Mouse (Mus musculus) kidney, adult 18-20 months (tissue): ENCODE results near the gene Polr3b.

ENCODE experiments used
- DNase-seq: peaks from one replicate; pipeline ENCODE4 v3.0.0; 2021

Gene Polr3b

GRCm38 (mm10) chr10:84611664-84612063 lies 10.4 kb upstream of the Polr3b start:
- no peak for DNase-seq

- no peak for DNase-seq
These were observed 9.8 kb upstream of the Polr3b start for GRCm38 (mm10) chr10:84612281-84612680.

DNA sequence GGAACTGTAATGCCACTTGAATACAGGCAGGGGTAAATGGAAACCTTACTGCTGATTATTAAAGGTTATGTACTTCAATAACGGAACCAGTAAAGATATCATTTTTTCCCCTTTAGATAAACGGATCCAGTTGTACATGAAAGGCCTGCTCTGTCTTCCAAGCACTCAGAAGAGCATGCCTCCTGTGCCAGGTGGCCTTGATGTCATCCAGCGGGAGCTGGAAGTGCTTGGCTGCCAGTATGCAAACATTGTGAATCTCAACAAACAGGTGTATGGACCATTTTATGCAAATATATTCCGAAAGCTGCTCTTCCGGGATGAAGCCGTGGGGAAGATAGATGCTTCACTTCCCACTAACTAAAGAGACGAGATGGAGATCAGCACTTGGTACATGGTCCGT lies 8.7 kb upstream of the Polr3b start:
- no peak for DNase-seq

DNA sequence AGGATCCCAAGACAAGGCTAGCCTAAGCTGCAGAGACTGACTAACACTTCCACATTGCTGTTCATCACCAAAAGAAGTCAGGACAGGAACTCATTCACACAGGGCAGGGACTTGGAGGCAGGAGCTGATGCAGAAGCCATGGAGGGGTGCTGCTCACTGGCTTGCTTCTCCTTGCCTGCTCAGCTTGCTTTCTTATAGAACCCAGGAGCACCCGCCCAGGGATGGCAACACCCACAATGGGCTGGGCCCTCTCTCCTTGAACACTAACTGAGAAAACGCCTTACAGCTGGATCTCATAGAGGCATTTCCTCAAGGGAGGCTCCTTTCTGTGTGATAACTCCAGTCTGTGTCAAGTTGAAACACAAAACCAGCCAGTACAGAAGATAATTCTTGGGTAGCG lies 7.0 kb upstream of the Polr3b start:
- no peak for DNase-seq

- no peak for DNase-seq
These were observed 9.1 kb downstream of the Polr3b start for GRCm38 (mm10) chr10:84631182-84631581.

- DNase-seq: no peak
These were observed 9.9 kb downstream of the Polr3b start for GRCm38 (mm10) chr10:84632005-84632404.

- DNase-seq: no peak
These were observed 14.6 kb downstream of the Polr3b start for GRCm38 (mm10) chr10:84636656-84637055.

DNA sequence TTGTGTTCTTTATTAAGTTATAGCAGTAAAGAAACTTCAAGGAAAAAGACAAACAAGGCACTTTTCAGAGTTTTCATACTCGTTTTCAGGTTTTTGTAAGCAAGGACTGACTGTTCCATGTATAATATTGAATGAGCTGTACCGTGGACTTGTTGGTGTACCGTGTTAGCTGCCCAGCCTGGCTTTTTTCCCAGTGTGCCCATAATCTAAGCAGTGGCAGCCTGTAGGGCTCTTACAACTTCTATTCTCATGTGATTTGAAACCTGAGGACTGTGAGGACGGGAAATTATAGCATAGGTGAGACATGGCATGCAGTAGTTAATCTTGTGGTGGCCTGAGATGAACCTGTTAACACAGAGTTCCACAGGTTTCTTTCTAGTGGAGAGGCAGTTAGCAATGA lies 16.3 kb downstream of the Polr3b start:
- no peak for DNase-seq

DNA sequence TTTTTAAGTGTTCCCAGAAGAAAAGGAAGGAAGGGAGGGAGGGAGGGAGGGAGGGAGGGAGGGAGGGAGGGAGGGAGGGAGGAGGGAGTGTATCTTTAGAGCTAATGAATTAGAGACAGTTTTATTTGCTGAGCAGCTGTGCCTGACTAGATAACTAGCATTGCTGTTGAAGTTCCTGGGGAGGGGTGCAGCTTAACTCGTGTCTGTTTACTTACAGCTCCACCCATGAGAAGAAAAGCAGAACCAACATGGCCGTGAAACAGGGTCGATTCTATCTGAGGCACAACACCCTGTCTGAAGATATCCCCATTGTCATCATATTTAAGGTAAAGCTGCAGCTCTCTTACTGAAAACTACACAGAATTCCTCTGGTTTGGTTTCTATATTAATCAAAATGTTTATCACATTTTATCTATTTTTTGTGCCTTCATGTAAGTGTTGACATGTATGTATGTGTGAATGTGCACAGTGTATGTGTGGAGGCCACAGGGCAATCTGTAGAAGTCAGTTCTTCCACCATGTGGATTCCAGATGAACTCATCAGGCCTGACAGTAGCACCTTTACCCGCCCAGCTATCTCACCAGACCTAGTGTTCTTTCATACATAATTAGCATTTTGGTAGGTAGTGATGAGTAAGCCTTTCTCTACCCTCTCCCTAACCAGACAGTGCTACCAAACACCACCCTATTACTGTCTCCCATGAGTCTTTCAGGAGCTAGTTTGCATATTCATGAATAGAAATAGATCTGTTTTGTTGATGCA lies 17.6 kb downstream of the Polr3b start:
- no peak for DNase-seq

DNA sequence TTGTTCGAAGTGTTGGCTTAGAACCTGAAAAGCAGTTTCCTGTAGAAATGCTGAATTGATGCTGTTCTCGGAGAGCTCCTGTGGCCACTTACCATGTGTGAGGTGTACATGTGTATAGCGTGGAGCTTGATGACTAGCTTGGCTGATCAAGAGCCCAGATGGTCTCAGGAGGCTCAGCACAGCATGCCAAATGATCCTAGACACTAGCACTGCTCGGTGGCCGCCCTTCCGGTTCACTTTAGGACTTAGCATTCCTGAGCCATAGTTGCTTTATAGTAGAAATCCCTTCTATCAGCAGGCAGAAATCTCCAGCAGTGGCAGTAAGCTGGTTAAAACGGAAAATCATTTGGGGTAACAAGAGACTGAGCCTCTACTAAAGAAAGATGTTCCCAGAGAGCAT lies 18.8 kb downstream of the Polr3b start:
- no peak for DNase-seq

DNA sequence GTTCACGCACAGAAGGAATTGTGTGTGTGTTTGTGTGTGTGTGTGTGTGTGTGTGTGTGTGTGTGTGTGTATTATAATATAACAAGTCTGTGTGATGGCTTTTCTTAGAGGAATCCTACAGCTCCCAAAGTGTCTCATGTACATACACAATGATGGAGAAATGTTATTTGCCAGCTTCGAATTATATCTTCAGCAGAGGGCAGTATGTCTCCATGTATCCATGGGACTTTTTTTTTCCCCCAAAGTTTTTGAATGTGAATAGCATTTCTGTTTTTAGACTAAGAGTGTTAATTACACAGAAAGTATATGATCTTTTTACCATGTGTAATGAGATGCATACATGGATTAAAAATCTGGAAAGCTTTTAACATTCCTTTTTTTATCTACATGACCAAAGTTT lies 19.5 kb downstream of the Polr3b start:
- no peak for DNase-seq

GRCm38 (mm10) chr10:84645940-84646339 lies 23.8 kb downstream of the Polr3b start:
- DNase-seq: no peak

DNA sequence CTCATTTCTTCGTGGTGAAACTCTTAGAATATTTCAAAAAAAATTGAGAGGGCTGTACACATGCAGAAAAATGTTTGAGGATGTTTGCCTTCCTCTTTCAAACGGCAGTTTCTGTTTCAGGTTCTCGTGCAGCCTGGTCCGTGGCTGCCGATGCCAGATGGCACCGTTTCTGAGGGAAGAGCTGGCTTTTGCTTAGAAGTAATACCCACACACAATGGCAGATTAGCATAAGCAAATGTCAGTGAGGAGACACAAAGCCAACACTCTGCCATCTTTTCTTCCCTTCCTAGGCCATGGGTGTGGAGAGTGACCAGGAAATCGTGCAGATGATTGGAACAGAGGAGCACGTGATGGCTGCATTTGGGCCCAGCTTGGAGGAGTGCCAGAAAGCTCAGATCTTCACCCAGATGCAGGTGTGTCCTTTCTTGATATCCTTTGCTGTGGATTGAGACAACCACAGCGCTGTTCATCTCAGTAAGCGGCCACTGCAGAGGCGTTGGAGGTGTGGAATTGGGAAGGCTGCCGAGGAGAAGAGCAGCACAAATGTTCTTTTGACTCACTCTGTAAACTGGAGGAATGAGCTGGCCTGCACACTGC lies 24.5 kb downstream of the Polr3b start:
- no peak for DNase-seq

DNA sequence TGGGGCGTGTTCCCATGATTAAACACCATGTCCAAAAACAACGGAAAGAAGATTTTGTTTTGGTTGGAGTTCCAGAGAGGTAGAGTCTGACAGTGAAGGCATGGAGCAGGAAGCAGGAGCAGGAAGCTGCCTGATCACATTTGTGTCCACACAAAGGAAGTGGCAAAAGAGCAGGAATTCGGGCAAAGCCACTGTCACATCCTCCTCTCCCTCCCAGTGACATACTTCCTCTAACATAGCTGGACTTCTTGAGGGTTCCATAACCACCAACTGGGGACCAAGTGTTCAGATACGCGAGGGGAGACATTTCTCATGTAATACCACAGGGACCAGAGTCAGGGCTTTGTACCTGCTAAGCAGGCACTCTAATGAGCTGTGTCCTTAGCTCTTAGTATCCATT lies 25.2 kb downstream of the Polr3b start:
- DNase-seq: no peak

GRCm38 (mm10) chr10:84648911-84649310 lies 26.8 kb downstream of the Polr3b start:
- DNase-seq: no peak

DNA sequence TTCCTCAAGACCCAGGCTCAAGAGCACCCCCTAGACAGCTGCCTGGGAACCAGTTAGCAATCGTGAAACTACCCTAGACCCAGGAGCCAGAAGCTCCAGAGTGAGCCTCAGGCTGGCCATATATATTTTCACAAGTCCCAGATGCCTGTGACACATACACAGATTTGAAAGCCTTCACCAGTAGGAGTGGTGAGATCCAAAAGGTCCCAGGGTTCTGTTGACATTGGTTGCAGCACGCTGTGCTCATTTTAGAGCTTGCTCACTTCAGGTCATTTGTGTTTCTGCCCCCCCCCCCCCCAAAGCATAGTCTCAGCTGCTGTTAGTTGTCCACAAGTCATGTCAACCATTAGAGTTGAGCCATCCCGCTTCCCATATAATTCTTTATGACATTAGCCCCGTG lies 31.9 kb downstream of the Polr3b start:
- DNase-seq: no peak

- DNase-seq: no peak
These were observed 32.6 kb downstream of the Polr3b start for GRCm38 (mm10) chr10:84654731-84655130.

DNA sequence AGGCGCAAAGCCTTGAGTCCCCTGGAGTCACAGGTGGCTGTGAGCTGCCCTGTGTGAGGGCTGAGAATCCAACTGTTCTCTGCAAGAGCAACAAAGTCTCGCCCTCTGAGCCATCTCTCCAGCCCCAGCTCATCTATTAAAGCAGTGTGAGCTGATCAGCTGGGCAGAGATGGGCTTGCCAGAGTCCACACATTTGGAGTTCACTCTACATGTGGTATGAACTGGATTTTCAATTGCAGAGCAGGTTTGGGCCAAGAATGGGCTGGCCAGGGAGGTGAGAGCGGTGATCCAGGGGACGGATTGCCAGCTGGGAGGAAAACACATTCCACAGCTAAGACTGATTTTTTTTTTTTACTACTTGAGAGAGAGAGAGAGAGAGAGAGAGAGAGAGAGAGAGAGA lies 34.5 kb downstream of the Polr3b start:
- DNase-seq: peak; percentile 34

DNA sequence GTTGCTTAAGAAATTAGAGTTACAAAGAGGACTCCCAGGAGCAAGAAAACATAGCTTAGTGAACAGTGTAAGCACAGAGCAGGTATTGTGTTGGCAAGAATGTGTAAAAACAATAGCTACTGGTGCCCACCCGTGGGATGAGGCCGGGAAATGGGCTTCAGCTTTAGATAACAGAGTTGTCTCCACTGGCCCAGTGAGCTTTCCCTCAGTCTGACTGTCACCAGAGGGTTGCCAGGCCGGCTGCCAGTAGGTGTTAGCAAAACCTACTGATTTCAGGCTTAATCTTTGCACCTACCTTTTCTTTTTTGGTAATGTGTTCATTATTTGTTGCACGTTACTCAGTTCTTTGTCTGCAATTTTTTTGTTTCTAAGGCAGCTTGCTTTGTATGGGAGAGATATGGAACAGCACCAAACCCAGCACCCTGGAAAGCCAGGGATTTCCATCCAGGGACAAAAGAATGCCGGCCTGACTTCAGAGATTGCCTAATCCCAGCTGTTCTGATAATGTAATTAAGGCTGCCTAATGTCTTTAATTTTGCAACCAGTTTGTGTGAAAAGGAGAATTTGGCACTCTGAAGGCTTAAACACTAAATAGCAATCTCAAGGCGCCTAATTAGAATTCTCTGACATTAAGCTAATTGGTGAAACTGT lies 35.5 kb downstream of the Polr3b start:
- no peak for DNase-seq

DNA sequence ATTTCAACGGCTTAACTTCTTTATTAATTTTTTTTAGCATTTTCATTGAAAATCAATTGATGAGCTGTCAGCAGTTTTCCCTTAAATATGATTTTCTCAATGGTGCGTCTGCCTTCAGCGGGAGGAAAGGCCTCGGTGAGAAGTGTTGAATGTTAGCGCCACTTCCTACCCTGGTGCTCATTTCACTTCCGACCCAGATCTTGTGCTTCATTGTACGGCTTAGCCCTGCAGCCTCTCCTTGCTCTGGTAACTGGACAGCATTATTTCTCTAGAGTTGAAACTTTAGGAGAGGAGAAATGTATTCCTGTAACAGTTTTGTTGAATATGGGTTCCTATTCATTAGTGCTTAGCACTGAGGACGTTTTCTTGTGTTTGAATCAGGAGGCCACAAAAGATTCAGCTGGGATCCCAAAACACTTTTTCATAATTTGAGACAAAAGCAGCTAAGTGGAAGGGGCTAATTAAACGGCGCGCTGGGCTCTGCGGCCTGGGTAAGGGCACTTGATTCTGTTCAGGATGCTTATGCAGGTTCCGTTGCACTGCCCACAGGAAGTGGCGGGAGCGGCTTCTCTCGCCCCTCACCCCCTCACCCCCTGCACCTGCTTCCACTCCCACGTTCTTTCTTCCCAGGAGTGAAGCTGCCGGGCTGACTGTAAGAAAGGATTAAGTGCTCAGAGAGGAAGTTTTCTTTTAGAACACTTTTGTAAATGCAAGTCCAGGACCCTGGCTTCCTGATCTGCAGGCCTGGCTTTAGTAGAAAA lies 36.2 kb downstream of the Polr3b start:
- no peak for DNase-seq

GRCm38 (mm10) chr10:84659281-84659680 lies 37.2 kb downstream of the Polr3b start:
- no peak for DNase-seq

- DNase-seq: no peak
These were observed 40.0 kb downstream of the Polr3b start for GRCm38 (mm10) chr10:84662138-84662537.

DNA sequence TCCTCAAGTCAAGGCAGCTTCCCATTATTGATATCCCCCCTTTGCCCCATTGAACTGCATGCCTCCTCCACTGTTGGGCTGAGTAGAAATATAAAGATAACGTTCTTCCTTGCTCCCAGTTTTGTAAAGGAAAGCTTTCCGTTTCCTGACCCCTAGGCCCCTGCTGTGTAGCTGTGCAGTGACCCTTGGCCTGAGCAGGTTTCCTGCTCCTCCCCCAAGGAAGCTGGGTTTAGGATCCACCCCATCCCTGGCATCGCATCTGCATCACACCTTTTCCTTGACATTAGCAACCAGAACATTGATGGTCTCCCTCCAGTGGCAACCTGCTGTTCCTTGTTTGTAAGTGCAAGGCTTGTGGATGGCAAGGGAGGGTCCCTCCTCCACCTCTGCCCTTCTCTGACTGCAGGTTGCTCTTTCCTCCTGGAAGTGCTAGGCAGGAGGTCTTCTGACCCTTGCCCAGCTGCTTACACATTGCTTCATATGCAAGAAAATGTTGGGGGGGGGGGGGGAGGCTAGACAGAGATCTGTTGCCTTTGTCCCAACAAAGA lies 43.7 kb downstream of the Polr3b start:
- DNase-seq: peak; percentile 14
